8 mouse cellular contexts compared by ENCODE assay signal in the genomic region with DNA sequence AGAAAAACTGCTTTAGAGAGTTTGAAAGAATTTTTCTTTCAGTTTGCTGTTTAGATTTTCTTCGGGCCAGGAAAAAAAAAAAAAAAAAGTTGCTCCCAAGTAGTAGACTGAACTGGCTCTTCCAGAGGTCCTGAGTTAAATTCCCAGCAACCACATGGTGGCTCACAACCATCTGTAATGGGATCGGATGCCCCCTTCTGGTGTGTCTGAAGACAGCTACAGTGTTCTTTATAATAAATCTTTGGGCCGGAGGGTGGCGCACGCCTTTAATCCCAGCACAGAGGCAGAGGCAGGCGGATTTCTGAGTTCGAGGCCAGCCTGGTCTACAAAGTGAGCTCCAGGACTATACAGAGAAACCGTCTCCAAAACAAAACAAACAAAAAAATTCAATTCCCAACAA. TPM values are rescaled to one million over a fixed set of nuclear protein-coding genes. Genes with fewer than 3 reads are reported as not detected.
DNase-seq lines count a peak whose midpoint lies in the region; ATAC-seq lines count a peak whose summit lies in the region.
"Not testable (repeated sequence)": the region's sequence is repeated elsewhere in the genome, so short reads cannot be mapped to it uniquely, and the experiment has no call there.

No protein-coding gene starts in this region.

- not testable (repeated sequence) for H3K27me3 ChIP-seq in erythroblast, embryonic 14.5 days (ENCODE audit: control insufficient read depth); heart, embryonic 13.5 days (replicated peaks); kidney, embryonic 14.5 days (ENCODE audit: control insufficient read depth, insufficient read depth, low read length); limb, embryonic 10.5 days (ENCODE audit: low read depth, poor library complexity, severe bottlenecking); midbrain, embryonic 10.5 days (ENCODE audit: low read depth, poor library complexity, severe bottlenecking)

- H3K9me3 ChIP-seq in erythroblast, embryonic 14.5 days (ENCODE audit: control insufficient read depth, low read length); heart, embryonic 13.5 days; kidney, embryonic 14.5 days (ENCODE audit: control insufficient read depth, low read length); limb, embryonic 10.5 days (replicated peaks); midbrain, embryonic 10.5 days (replicated peaks): not testable (repeated sequence)

- H3K4me1 ChIP-seq in erythroblast, embryonic 14.5 days (ENCODE audit: control insufficient read depth) = peaks cover 27% of the 10 kb centered on the region
- H3K4me1 ChIP-seq in heart, embryonic 13.5 days = peaks cover 20% of the 10 kb centered on the region
- H3K4me1 ChIP-seq in kidney, embryonic 14.5 days (ENCODE audit: control insufficient read depth, insufficient read depth, low read length) = not testable (repeated sequence)
- H3K4me1 ChIP-seq in limb, embryonic 10.5 days = peaks cover 13% of the 10 kb centered on the region
- H3K4me1 ChIP-seq in midbrain, embryonic 10.5 days = peaks cover 16% of the 10 kb centered on the region

- peaks cover 18% of the 10 kb centered on the region for H3K36me3 ChIP-seq in erythroblast, embryonic 14.5 days (ENCODE audit: control insufficient read depth)
- H3K36me3 ChIP-seq in heart, embryonic 13.5 days; kidney, embryonic 14.5 days (ENCODE audit: control insufficient read depth, insufficient read depth, low read length); limb, embryonic 10.5 days; midbrain, embryonic 10.5 days: not testable (repeated sequence)

- not testable (repeated sequence) for ATAC-seq in heart, embryonic 13.5 days (ENCODE audit: extremely low read depth, insufficient number of reproducible peaks, low FRiP score, low TSS enrichment)
- ATAC-seq in kidney, embryonic 14.5 days (ENCODE audit: low FRiP score, low TSS enrichment) = peak; percentile 25; the same call in 1 of the 2 replicates

- DNase-seq in adrenal gland, postnatal 25 days = peak; percentile 30
- DNase-seq in limb, embryonic 10.5 days (ENCODE audit: low spot score) = not testable (repeated sequence)
- DNase-seq in midbrain, embryonic 10.5 days (ENCODE audit: low spot score) = peak; percentile 26
- DNase-seq in right cerebral cortex, postnatal 36 days (ENCODE audit: low spot score in 2 of 2) = peak; percentile 39 to 44
- peak; percentile 30 for DNase-seq in urinary bladder, adult 2 months (ENCODE audit: low spot score)

- peak overlapping the region; percentile 94 for H3K27ac ChIP-seq in heart, embryonic 13.5 days (replicated peaks)
- peak overlapping the region; percentile 93 for H3K27ac ChIP-seq in kidney, embryonic 14.5 days (ENCODE audit: low read depth, low read length)
- peak overlapping the region; percentile 93 for H3K27ac ChIP-seq in limb, embryonic 10.5 days
- peak overlapping the region; percentile 94 for H3K27ac ChIP-seq in midbrain, embryonic 10.5 days (replicated peaks)

- H3K4me3 ChIP-seq in erythroblast, embryonic 14.5 days (replicated peaks) = peak overlapping the region; percentile 88
- H3K4me3 ChIP-seq in heart, embryonic 13.5 days = peak overlapping the region; percentile 90
- peak overlapping the region; percentile 75 for H3K4me3 ChIP-seq in kidney, embryonic 14.5 days (ENCODE audit: low read length)
- H3K4me3 ChIP-seq in limb, embryonic 10.5 days = peak overlapping the region; percentile 71
- H3K4me3 ChIP-seq in midbrain, embryonic 10.5 days = peak overlapping the region; percentile 87

- 25% methylated on average over 8 of the region's 8 CpGs for WGBS in heart, embryonic 13.5 days
- WGBS in kidney, embryonic 14.5 days = 33% methylated on average over 8 of the region's 8 CpGs
- 33% methylated on average over 8 of the region's 8 CpGs for WGBS in limb, embryonic 10.5 days
- 30% methylated on average over 8 of the region's 8 CpGs for WGBS in midbrain, embryonic 10.5 days

- peak overlapping the region; percentile 69 for H3K4me2 ChIP-seq in heart, embryonic 13.5 days
- peak overlapping the region; percentile 31 for H3K4me2 ChIP-seq in kidney, embryonic 14.5 days (replicated peaks; ENCODE audit: low read depth, low read length)

- peak overlapping the region; percentile 88 for H3K9ac ChIP-seq in heart, embryonic 13.5 days
- peak overlapping the region; percentile 35; the same call in 1 of the 2 replicates for H3K9ac ChIP-seq in kidney, embryonic 14.5 days (ENCODE audit: low read depth, low read length)

RNA-seq across cellular contexts. Expression of a gene that starts 0.6 kb away (rescaled TPM):
- total RNA-seq in adrenal gland, postnatal 25 days (2021) = 2.0 and 3.4 TPM in 2 replicates
- polyA plus RNA-seq in erythroblast, embryonic 14.5 days (2012) = 0.63 and 0.69 TPM in 2 replicates
- 34.6 and 35.1 TPM in 2 replicates for polyA plus RNA-seq in heart, embryonic 13.5 days (2015; fragmentation: Nextera tagmentation; extraction: Ambion mirVana)
- 71.2 and 82.2 TPM in 2 replicates for polyA plus RNA-seq in kidney, embryonic 14.5 days (2014; fragmentation: Nextera tagmentation; extraction: Ambion mirVana)
- polyA plus RNA-seq in limb, embryonic 10.5 days (2016; fragmentation: Nextera tagmentation; extraction: Ambion mirVana) = 75.1 and 87.9 TPM in 2 replicates
- polyA plus RNA-seq in midbrain, embryonic 10.5 days (2016; fragmentation: Nextera tagmentation; extraction: Ambion mirVana) = 86.3 and 86.9 TPM in 2 replicates
- polyA plus RNA-seq in urinary bladder, adult 2 months (2012; rRNA removed) = 0.68 and 0.92 TPM in 2 replicates

RNA-seq across cellular contexts. Expression of a gene that starts 52.4 kb away (rescaled TPM):
- total RNA-seq in adrenal gland, postnatal 25 days (2021) = not detected in 2 replicates
- polyA plus RNA-seq in erythroblast, embryonic 14.5 days (2012) = not detected in 2 replicates
- not detected in 2 replicates for polyA plus RNA-seq in heart, embryonic 13.5 days (2015; fragmentation: Nextera tagmentation; extraction: Ambion mirVana)
- not detected in 2 replicates for polyA plus RNA-seq in kidney, embryonic 14.5 days (2014; fragmentation: Nextera tagmentation; extraction: Ambion mirVana)
- polyA plus RNA-seq in limb, embryonic 10.5 days (2016; fragmentation: Nextera tagmentation; extraction: Ambion mirVana) = not detected in 2 replicates
- polyA plus RNA-seq in midbrain, embryonic 10.5 days (2016; fragmentation: Nextera tagmentation; extraction: Ambion mirVana) = not detected in 2 replicates
- polyA plus RNA-seq in urinary bladder, adult 2 months (2012; rRNA removed) = not detected in 2 replicates

Comparison
In these comparisons a context has a peak if more than half of its experiments do, and no peak if none do; other contexts are left out.
1. RNA of a gene that starts 0.6 kb away (polyA plus RNA-seq): 75.1 to 87.9 TPM in limb, embryonic 10.5 days, 86.3 to 86.9 TPM in midbrain, embryonic 10.5 days, 71.2 to 82.2 TPM in kidney, embryonic 14.5 days and 34.6 to 35.1 TPM in heart, embryonic 13.5 days; 0.68 to 0.92 TPM in urinary bladder, adult 2 months and 0.63 to 0.69 TPM in erythroblast, embryonic 14.5 days; every median in the first group is over 10 times any median in the second.
2. Peak in every context shown above with its lines, with median percentiles within 50 percentile points of each other: H3K4me3 ChIP-seq and H3K27ac ChIP-seq.